In the genomic region with DNA sequence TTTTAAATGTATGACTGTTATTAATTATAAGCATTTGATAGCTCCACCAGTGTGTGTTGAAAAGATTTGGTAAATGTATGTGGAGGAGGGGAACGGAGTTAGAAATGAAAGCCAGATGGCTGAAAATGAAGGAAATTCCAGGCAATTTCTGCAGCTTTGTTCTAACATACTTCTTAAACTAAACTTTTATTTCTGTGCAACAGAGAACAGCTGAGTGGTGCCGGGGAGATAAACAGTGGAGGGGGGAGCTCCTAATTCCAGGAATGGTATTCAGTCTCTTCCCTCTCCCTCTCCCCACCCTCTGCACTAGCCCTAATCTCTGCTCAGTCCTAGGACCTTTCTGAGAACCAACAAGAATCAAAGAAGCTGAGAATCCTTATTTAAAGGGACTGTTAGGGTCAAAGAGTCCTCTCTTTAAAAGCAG, we compare ENCODE assay signal across 15 mouse cellular contexts.
DNase-seq lines count a peak whose midpoint lies in the region; ATAC-seq and TF ChIP-seq lines count a peak whose summit lies in the region.
"Had no signal": no experiment of that assay in that cellular context is flagged by ENCODE, and none has a peak within 500 bp of the region (broad histone marks: within the 10 kb centered on the region; RNA-seq: fewer than 3 reads in every experiment).

No protein-coding gene starts in this region.

- H3K4me2 ChIP-seq in heart, embryonic 13.5 days: no peak overlapping the region
- H3K4me2 ChIP-seq in lung, embryonic 14.5 days: no peak overlapping the region
- no peak overlapping the region for H3K4me2 ChIP-seq in embryonic facial prominence, embryonic 11.5 days (ENCODE audit: low read depth, low read length)
- H3K4me2 ChIP-seq in limb, embryonic 14.5 days (replicated peaks; ENCODE audit: low read depth, low read length, severe bottlenecking): no peak overlapping the region
- no peak overlapping the region for H3K4me2 ChIP-seq in midbrain, embryonic 14.5 days (ENCODE audit: low read length)
- H3K4me2 ChIP-seq: hindbrain, embryonic 13.5 days; liver, embryonic 12.5 days; midbrain, embryonic 15.5 days had no signal

- H3K27me3 ChIP-seq in heart, embryonic 13.5 days (replicated peaks): no peaks in the 10 kb centered on the region
- no peaks in the 10 kb centered on the region for H3K27me3 ChIP-seq in lung, embryonic 14.5 days (ENCODE audit: insufficient read depth, low read length)
- H3K27me3 ChIP-seq in embryonic facial prominence, embryonic 11.5 days (ENCODE audit: control insufficient read depth, insufficient read depth, low read length): no peaks in the 10 kb centered on the region
- no peaks in the 10 kb centered on the region for H3K27me3 ChIP-seq in limb, embryonic 14.5 days (ENCODE audit: control insufficient read depth, insufficient read depth, low read length)
- H3K27me3 ChIP-seq in midbrain, embryonic 14.5 days (ENCODE audit: control insufficient read depth, insufficient read depth, low read length): no peaks in the 10 kb centered on the region
- H3K27me3 ChIP-seq: CH12.LX; hindbrain, embryonic 13.5 days; liver, embryonic 12.5 days; midbrain, embryonic 15.5 days had no signal

- intact Hi-C loops in left cerebral cortex, adult 2 months (cut with DNase I): no loop called here

- H3K4me1 ChIP-seq in heart, embryonic 13.5 days: peaks cover 20% of the 10 kb centered on the region
- H3K4me1 ChIP-seq in lung, embryonic 14.5 days (ENCODE audit: insufficient read depth): no peaks in the 10 kb centered on the region
- H3K4me1 ChIP-seq in embryonic facial prominence, embryonic 11.5 days (ENCODE audit: control insufficient read depth, insufficient read depth, low read length): no peaks in the 10 kb centered on the region
- H3K4me1 ChIP-seq in limb, embryonic 14.5 days (ENCODE audit: control insufficient read depth, insufficient read depth, low read length): peaks cover 19% of the 10 kb centered on the region
- H3K4me1 ChIP-seq in midbrain, embryonic 14.5 days (ENCODE audit: control insufficient read depth, insufficient read depth, low read length): no peaks in the 10 kb centered on the region
- H3K4me1 ChIP-seq: hindbrain, embryonic 13.5 days; liver, embryonic 12.5 days; midbrain, embryonic 15.5 days had no signal

- no peaks in the 10 kb centered on the region for H3K36me3 ChIP-seq in heart, embryonic 13.5 days
- H3K36me3 ChIP-seq in lung, embryonic 14.5 days (ENCODE audit: insufficient read depth): no peaks in the 10 kb centered on the region
- H3K36me3 ChIP-seq in embryonic facial prominence, embryonic 11.5 days (replicated peaks; ENCODE audit: control insufficient read depth, insufficient read depth, low read depth, low read length): no peaks in the 10 kb centered on the region
- no peaks in the 10 kb centered on the region for H3K36me3 ChIP-seq in limb, embryonic 14.5 days (ENCODE audit: control insufficient read depth, insufficient read depth, low read length)
- no peaks in the 10 kb centered on the region for H3K36me3 ChIP-seq in midbrain, embryonic 14.5 days (ENCODE audit: control insufficient read depth, insufficient read depth, low read length)
- H3K36me3 ChIP-seq: hindbrain, embryonic 13.5 days; liver, embryonic 12.5 days; midbrain, embryonic 15.5 days had no signal

- H3K27ac ChIP-seq in heart, embryonic 13.5 days (replicated peaks): peak overlapping the region; percentile 62
- peak overlapping the region; percentile 64 for H3K27ac ChIP-seq in lung, embryonic 14.5 days (ENCODE audit: low read depth)
- H3K27ac ChIP-seq in embryonic facial prominence, embryonic 11.5 days (replicated peaks; ENCODE audit: low read depth, low read length): 0 out of 2 replicates have a peak overlapping the region, but pooled peaks have one; percentile 5
- H3K27ac ChIP-seq in limb, embryonic 14.5 days (replicated peaks; ENCODE audit: low read depth, low read length): peak overlapping the region; percentile 79
- no peak overlapping the region for H3K27ac ChIP-seq in left cerebral cortex, adult 2 months
- H3K27ac ChIP-seq in midbrain, embryonic 14.5 days (replicated peaks; ENCODE audit: low read depth, low read length): no peak overlapping the region
- H3K27ac ChIP-seq: hindbrain, embryonic 13.5 days; liver, embryonic 12.5 days; midbrain, embryonic 15.5 days had no signal

- H3K9ac ChIP-seq in heart, embryonic 13.5 days: no peak overlapping the region
- H3K9ac ChIP-seq in lung, embryonic 14.5 days: no peak overlapping the region
- no peak overlapping the region for H3K9ac ChIP-seq in embryonic facial prominence, embryonic 11.5 days (replicated peaks; ENCODE audit: low read length)
- H3K9ac ChIP-seq in limb, embryonic 14.5 days (ENCODE audit: low read depth, low read length, severe bottlenecking): no peak overlapping the region
- H3K9ac ChIP-seq in midbrain, embryonic 14.5 days (replicated peaks; ENCODE audit: low read length): no peak overlapping the region
- H3K9ac ChIP-seq: hindbrain, embryonic 13.5 days; liver, embryonic 12.5 days; midbrain, embryonic 15.5 days had no signal

- WGBS in heart, embryonic 13.5 days: 34% methylated on average over 2 of the region's 2 CpGs
- 24% methylated on average over 2 of the region's 2 CpGs for WGBS in lung, embryonic 14.5 days
- WGBS in embryonic facial prominence, embryonic 11.5 days: 16% methylated on average over 2 of the region's 2 CpGs
- WGBS in limb, embryonic 14.5 days: 19% methylated on average over 2 of the region's 2 CpGs
- 64% methylated on average over 2 of the region's 2 CpGs for WGBS in midbrain, embryonic 14.5 days

- no peak for DNase-seq in heart, postnatal 4 days
- DNase-seq in lung, embryonic 14.5 days: peak; percentile 80
- no peak for DNase-seq in lung, adult 18-20 months
- DNase-seq in embryonic facial prominence, embryonic 11.5 days (ENCODE audit: low spot score): peak; percentile 83
- DNase-seq in limb, embryonic 14.5 days (ENCODE audit: low spot score): peak; percentile 84
- DNase-seq in left cerebral cortex, adult 2 months (ENCODE audit: extremely low spot score in 1 of 2, low spot score in 2 of 2): no peak
- no peak for DNase-seq in midbrain, embryonic 14.5 days
- DNase-seq: cerebellum, postnatal 10 days; layer of hippocampus, adult 9-11 months had no signal

- H3K4me3 ChIP-seq in heart, embryonic 13.5 days: no peak overlapping the region
- no peak overlapping the region for H3K4me3 ChIP-seq in lung, embryonic 14.5 days (ENCODE audit: low read depth, low read length)
- H3K4me3 ChIP-seq in embryonic facial prominence, embryonic 11.5 days (ENCODE audit: low read depth, low read length): no peak overlapping the region
- H3K4me3 ChIP-seq in limb, embryonic 14.5 days (replicated peaks; ENCODE audit: low read length): no peak overlapping the region
- H3K4me3 ChIP-seq in left cerebral cortex, adult 2 months: no peak overlapping the region
- no peak overlapping the region for H3K4me3 ChIP-seq in midbrain, embryonic 14.5 days (replicated peaks; ENCODE audit: low read depth, low read length)
- H3K4me3 ChIP-seq: hindbrain, embryonic 13.5 days; liver, embryonic 12.5 days; midbrain, embryonic 15.5 days had no signal

- TF ChIP-seq POLR2A in limb, embryonic 14.5 days (IDR thresholded peaks at IDR 0.05; ENCODE audit: borderline replicate concordance, extremely low read depth, insufficient read depth, insufficient read length): no peak

- TF ChIP-seq CTCF in lung, embryonic 14.5 days (IDR thresholded peaks at IDR 0.05; ENCODE audit: low read depth): no peak
- TF ChIP-seq CTCF in left cerebral cortex, adult 2 months (IDR thresholded peaks at IDR 0.05): no peak

- ATAC-seq in heart, embryonic 13.5 days (ENCODE audit: extremely low read depth, insufficient number of reproducible peaks, low FRiP score, low TSS enrichment): no peak
- ATAC-seq in lung, embryonic 14.5 days (ENCODE audit: insufficient read depth): peak; percentile 91
- ATAC-seq in embryonic facial prominence, embryonic 11.5 days (replicated peaks; ENCODE audit: insufficient number of reproducible peaks, low FRiP score, low TSS enrichment, low read depth): peak; percentile 67
- peak; percentile 71 for ATAC-seq in limb, embryonic 14.5 days (ENCODE audit: low FRiP score, low read depth)
- no peak for ATAC-seq in midbrain, embryonic 14.5 days (ENCODE audit: low FRiP score, low TSS enrichment)
- ATAC-seq: forebrain, embryonic 16.5 days; liver, embryonic 12.5 days; midbrain, embryonic 15.5 days had no signal

- H3K9me3 ChIP-seq in heart, embryonic 13.5 days: no peaks in the 10 kb centered on the region
- no peaks in the 10 kb centered on the region for H3K9me3 ChIP-seq in lung, embryonic 14.5 days (ENCODE audit: low read depth, low read length)
- no peaks in the 10 kb centered on the region for H3K9me3 ChIP-seq in embryonic facial prominence, embryonic 11.5 days (replicated peaks; ENCODE audit: control insufficient read depth, low read length)
- H3K9me3 ChIP-seq in limb, embryonic 14.5 days (ENCODE audit: control insufficient read depth, low read length): no peaks in the 10 kb centered on the region
- H3K9me3 ChIP-seq in midbrain, embryonic 14.5 days (ENCODE audit: control insufficient read depth, low read length): no peaks in the 10 kb centered on the region
- H3K9me3 ChIP-seq: hindbrain, embryonic 13.5 days; liver, embryonic 12.5 days; midbrain, embryonic 15.5 days had no signal

Comparison
In these comparisons a context has a peak if more than half of its experiments do, and no peak if none do; other contexts are left out.
1. DNase-seq: peak in lung, embryonic 14.5 days (single experiment), embryonic facial prominence, embryonic 11.5 days (single experiment) and limb, embryonic 14.5 days (single experiment); none in heart, postnatal 4 days (single experiment), lung, adult 18-20 months (0 of 2), left cerebral cortex, adult 2 months (0 of 2) and midbrain, embryonic 14.5 days (single experiment).
2. ATAC-seq: peak in lung, embryonic 14.5 days (single experiment), embryonic facial prominence, embryonic 11.5 days (single experiment) and limb, embryonic 14.5 days (single experiment); none in heart, embryonic 13.5 days (single experiment) and midbrain, embryonic 14.5 days (single experiment).
3. H3K27ac ChIP-seq: peak in heart, embryonic 13.5 days (single experiment), lung, embryonic 14.5 days (single experiment), embryonic facial prominence, embryonic 11.5 days (single experiment) and limb, embryonic 14.5 days (single experiment); none in left cerebral cortex, adult 2 months (single experiment) and midbrain, embryonic 14.5 days (single experiment).